Mouse (Mus musculus): Measurements from ENCODE around the gene Spata1.

Spata1 gene

DNA sequence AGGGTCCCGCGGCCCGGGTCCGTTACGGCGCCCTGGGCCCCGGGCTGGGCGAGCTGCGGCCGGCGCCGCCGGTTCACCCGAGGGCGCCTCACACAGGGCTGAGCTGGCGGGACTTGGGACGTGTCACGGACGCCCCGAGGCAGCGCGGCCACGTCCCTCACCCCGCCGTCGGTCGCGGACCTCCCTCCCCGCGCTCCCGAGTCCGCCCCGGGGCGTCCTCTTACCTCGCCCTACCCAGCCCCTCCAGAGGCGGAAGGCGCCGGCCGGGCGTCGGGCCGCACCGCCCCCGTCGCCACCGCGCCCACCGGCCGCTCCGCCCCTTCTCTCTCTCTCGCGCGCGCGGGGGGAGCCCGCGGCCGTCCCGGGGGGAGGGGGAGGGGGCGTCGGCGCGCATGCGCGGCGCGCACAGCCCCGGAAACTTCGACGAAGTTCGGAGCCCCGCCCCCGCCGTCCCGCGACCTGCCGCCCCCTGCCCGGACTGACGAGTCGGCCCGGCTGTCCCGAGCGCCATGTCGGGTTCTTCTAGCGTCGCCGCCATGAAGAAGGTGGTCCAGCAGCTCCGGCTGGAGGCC, at the start of gene Spata1, which contains the start of gene Gng5:
Spata1 (minus strand) TSS at position 323 of the 572 bp plus-strand sequence.
Gng5 (plus strand) TSS at position 377 of the 572 bp plus-strand sequence.
- in situ Hi-C loops (cut with MboI, MseI) = loop anchor here (5.0 to 25.0 kb wide), 2 partner anchors 92 to 562 kb away; partner anchors contain the start of gene 2410004B18Rik

GRCm38 (mm10) chr3:146543632-146544031, 44.1 kb upstream of the Spata1 start:
- in situ Hi-C loops (cut with MboI, MseI) = no loop called here

- in situ Hi-C loops (cut with MboI, MseI) = no loop called here
These were observed 41.1 kb upstream of the Spata1 start for GRCm38 (mm10) chr3:146540521-146541273.

GRCm38 (mm10) chr3:146534986-146535385, 35.4 kb upstream of the Spata1 start:
- in situ Hi-C loops (cut with MboI, MseI) = no loop called here

GRCm38 (mm10) chr3:146528335-146528734, 28.8 kb upstream of the Spata1 start:
- in situ Hi-C loops (cut with MboI, MseI) = no loop called here

- in situ Hi-C loops (cut with MboI, MseI) = loop anchor here (25.0 kb wide), 1 partner anchor 584 kb away; the partner anchor contains the start of gene 2410004B18Rik
These were observed 22.1 kb upstream of the Spata1 start for GRCm38 (mm10) chr3:146521652-146522020.

DNA sequence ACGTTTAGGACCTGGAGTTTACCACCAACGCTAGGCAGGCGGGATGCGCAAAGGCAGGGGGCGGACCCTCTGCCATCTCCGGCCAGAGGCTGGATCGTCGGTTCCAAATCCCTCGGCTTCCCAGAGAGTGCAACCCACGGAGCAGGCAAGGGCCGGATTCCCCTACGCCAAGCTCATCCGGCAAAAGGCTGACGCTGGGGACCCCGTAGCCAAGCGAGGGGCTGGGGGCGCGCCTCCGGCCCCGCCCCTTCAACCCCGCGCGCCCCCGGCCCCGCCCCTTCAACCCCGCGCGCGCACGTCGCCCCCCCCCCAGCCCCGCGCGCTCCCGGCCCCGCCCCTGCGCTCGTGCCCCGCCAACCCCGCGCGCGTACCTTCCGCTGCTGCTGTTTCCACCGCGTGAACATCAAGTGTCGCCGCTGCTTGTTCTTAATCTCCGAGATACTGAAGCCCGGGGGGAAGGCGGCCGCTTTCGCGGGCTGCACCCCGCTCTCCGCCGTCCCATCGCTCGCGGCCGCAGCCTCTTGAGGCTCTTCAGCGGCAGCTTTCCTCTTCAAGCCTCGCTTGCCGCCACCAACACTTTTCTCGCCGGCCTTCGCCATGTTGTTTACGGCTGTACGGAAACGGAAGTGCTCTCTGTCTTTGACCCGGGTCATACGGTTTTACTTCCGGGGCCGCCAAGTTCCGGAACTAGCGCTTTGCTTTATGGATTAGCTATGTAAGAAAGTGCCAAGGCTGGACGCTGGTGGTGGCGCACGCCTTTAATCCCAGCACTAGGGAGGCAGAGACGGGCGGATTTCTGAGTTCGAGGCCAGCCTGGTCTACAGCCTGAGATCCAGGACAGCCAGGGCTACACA, 21.5 kb upstream of the Spata1 start, which contains the start of gene Rpf1:
Rpf1 (minus strand) TSS at position 632 of the 854 bp plus-strand sequence.
- in situ Hi-C loops (cut with MboI, MseI) = loop anchor here (25.0 kb wide), 1 partner anchor 584 kb away; the partner anchor contains the start of gene 2410004B18Rik

DNA sequence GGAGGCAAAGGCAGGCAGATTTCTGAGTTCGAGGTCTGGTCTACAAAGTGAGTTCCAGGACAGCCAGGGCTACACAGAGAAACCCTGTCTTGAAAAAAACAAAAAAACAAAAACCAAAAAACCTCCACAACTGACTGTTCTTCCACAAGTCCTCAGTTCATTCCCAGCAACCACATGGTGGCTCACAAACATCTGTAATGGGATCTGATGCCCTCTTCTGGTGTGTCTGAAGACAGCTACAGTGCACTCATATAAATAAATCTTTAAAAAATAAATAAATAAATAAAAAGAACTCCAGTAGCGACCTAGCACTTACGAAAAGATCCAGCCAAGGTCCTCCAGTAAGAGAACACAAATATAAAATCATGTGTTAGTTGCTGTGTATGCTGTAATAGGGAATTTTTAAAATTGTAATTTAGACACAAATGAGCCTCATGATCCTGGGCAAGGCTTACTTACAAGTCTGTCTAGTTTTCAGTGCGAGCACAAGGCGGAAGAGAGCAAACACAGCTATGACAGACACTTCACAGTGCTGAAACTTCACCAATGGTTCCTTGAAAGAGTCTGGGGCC, 20.8 kb upstream of the Spata1 start:
- in situ Hi-C loops (cut with MboI, MseI) = loop anchor here (25.0 kb wide), 1 partner anchor 583 kb away; the partner anchor contains the start of gene 2410004B18Rik

DNA sequence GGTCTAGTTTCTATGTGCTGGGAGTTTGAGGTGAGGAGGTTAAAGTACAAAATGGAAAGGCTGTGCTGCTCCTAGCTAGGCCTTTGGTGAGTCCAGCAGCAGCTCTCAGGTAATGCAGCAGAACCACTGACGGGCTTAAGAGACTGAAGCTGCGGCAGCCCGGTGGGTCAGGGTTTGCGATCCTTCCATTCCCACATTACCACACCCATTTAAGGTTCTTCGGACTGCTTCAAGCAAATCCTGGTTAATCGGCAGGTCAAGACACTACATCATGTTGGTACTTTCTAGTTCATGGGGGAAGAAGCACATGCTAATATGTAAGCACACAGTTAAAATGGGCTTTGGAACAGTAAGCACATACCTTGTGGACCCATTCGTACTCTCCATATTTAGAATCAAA, 7.2 kb upstream of the Spata1 start:
- in situ Hi-C loops (cut with MboI, MseI) = loop anchor here (25.0 kb wide), 1 partner anchor 569 kb away; the partner anchor contains the start of gene 2410004B18Rik

- in situ Hi-C loops (cut with MboI, MseI) = loop anchor here (5.0 to 25.0 kb wide), 2 partner anchors 94 to 564 kb away; partner anchors contain the start of gene 2410004B18Rik
These were observed 2.1 kb upstream of the Spata1 start for GRCm38 (mm10) chr3:146501601-146502123.

- in situ Hi-C loops (cut with MboI, MseI) = loop anchor here (5.0 to 25.0 kb wide), 2 partner anchors 94 to 564 kb away; partner anchors contain the start of gene 2410004B18Rik
These were observed 1.3 kb upstream of the Spata1 start for GRCm38 (mm10) chr3:146500810-146501201.

- in situ Hi-C loops (cut with MboI, MseI) = loop anchor here (5.0 to 25.0 kb wide), 2 partner anchors 93 to 563 kb away; partner anchors contain the start of gene 2410004B18Rik
These were observed 653 bp upstream of the Spata1 start for GRCm38 (mm10) chr3:146500003-146500809.

DNA sequence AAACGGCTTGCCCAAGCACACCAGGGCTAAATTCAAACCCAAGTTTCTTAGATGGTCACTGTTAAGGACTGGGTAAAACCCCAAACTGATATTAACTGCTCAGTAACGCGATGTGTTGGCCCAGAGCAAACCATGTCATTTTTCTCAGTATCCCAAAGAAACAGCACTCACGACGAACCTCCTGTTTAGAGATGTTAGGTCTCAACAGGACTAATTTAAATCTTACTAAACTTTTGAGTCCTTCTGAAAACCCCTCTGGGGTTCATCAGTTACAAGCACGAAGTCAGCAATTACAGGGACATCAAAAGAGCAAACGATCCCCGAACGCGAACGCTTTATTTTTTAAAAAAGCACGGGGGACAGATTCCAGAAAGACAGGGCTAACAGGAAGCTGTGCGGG, 564 bp downstream of the Spata1 start:
- in situ Hi-C loops (cut with MboI, MseI) = no loop called here

DNA sequence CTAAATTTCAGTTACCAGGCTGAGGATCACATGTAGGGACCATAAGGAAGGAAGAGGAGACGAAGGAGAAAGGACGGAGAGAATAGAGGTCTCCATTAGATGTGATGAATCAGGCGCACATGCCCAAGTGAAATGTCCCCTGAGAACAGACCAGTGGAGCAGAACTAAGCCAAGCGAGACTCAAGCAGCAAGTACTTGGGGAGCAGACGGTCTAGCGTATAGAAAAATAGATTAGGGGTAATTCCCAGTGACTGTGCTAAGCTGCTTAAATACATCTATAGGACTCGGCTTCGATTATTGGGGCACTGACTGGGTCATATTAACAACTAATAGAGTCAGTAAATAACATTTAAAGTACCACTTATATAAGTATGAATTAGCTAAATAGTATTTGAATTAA, 4.6 kb downstream of the Spata1 start:
- in situ Hi-C loops (cut with MboI, MseI) = no loop called here

- in situ Hi-C loops (cut with MboI, MseI) = no loop called here
These were observed 13.1 kb downstream of the Spata1 start for GRCm38 (mm10) chr3:146486464-146486863.

DNA sequence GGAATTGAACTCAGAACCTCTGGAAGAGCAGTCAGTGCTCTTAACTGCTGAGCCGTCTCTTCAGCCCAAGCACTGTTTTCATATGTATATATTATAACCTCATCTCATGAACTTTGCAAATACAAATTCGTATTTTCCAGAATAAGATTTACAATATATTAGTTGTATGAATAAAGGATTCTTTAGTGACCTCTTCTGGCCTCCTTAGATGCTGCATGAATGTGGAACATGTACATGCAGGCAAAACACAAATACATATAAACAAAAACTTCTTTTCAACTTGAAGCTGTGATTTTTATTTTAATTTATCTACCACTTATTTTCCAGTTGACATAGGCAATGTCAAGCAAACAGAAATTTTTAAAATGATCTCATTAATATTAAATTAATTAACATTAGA, 17.5 kb downstream of the Spata1 start:
- in situ Hi-C loops (cut with MboI, MseI) = no loop called here

GRCm38 (mm10) chr3:146474428-146474827, 25.1 kb downstream of the Spata1 start:
- in situ Hi-C loops (cut with MboI, MseI) = no loop called here

DNA sequence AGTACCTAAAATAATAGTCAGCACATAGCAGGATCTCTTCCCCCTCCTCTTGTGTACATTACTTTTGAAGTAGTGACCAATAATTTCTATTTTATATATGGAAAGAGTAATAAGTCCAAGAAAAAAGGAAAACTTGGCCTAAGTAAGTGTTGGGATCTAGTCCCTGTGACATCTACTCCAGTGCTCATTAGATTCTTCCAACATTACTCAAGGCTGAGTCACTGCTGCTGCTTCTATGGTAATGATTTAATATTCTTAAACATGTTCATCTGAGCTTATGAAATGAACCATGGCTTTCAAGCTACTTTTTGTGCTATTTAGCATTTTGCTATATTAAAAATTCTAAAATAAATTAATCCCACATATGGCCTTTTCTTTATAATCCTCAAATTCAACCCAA, 25.8 kb downstream of the Spata1 start:
- in situ Hi-C loops (cut with MboI, MseI) = no loop called here

GRCm38 (mm10) chr3:146472657-146473056, 26.9 kb downstream of the Spata1 start:
- in situ Hi-C loops (cut with MboI, MseI) = no loop called here

DNA sequence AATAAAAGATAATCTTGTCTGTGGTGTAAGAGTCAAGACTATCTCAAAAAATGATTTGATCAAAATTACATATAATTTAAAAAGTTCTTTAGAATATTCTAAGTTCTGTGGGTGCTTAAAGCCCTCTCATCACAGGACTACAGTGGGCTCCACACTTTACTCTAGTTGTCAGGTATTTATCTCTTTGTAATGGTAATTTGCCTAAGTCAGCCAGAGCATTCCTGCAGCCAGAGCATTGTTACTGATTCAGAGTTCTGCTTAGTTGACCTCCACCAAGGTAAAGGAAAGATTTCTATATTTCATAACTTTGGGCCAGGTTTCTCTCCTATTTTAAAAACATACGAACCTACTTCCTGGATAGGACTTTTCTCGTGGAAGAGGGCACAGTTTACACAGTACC, 30.3 kb downstream of the Spata1 start:
- in situ Hi-C loops (cut with MboI, MseI) = no loop called here
